Mouse (Mus musculus): ENCODE measurements around the gene Ldhd.

DNA sequence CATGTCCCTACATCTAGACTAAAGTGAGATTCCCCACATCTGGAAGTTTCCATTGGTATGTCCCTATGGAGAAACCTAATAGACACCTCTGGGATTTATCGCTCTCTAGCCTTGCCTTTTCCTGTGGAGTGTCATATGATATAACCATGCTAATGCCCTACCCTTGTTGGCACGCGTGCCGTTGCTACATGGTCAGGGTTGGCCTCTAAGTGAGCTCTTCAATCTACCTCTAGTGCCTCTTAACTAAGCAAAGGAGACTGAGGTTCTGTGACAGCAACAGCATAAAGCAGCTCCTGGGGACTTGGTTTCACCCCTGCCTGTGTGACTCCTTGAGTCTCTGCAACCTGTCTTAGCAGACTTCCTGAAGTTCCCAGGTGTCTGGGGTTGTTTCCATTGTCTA lies 11.9 kb downstream of the Ldhd start:
- TF ChIP-seq CTCF (IDR thresholded peaks at IDR 0.05; ENCODE audit: low read depth) (no peak), EP300 (IDR thresholded peaks at IDR 0.05; ENCODE audit: low read depth) (no peak)

Data from heart, postnatal 0 days (tissue).